7 mouse cellular contexts compared by ENCODE assay signal in genomic region chr2:23040001-23040646, GRCm38 (mm10). TPM values are rescaled to one million over a fixed set of nuclear protein-coding genes. Genes with fewer than 3 reads are reported as not detected.
DNase-seq lines count a peak whose midpoint lies in the region; ATAC-seq and TF ChIP-seq lines count a peak whose summit lies in the region.

Abi1 (minus strand) TSS chr2:23040241.

- H3K4me2 ChIP-seq in intestine, postnatal 0 days (replicated peaks; ENCODE audit: low read depth): peak within 1 kb of the TSS; percentile 83
- peak within 1 kb of the TSS; percentile 62 for H3K4me2 ChIP-seq in midbrain, embryonic 12.5 days (replicated peaks)

- H3K27ac ChIP-seq in embryonic facial prominence, embryonic 10.5 days (replicated peaks): peak within 1 kb of the TSS; percentile 93
- H3K27ac ChIP-seq in intestine, postnatal 0 days (ENCODE audit: low read depth, low read length): peak within 1 kb of the TSS; percentile 99
- H3K27ac ChIP-seq in midbrain, embryonic 12.5 days (replicated peaks): peak within 1 kb of the TSS; percentile 95

- H3K27me3 ChIP-seq in embryonic facial prominence, embryonic 10.5 days (replicated peaks; ENCODE audit: low read depth, poor library complexity, severe bottlenecking): no peaks in the 10 kb centered on the region
- no peaks in the 10 kb centered on the region for H3K27me3 ChIP-seq in intestine, postnatal 0 days (replicated peaks; ENCODE audit: control insufficient read depth, insufficient read depth, low read length)
- H3K27me3 ChIP-seq in midbrain, embryonic 12.5 days: no peaks in the 10 kb centered on the region

- no peaks in the 10 kb centered on the region for H3K36me3 ChIP-seq in embryonic facial prominence, embryonic 10.5 days (replicated peaks)
- no peaks in the 10 kb centered on the region for H3K36me3 ChIP-seq in intestine, postnatal 0 days (ENCODE audit: control insufficient read depth, insufficient read depth)
- no peaks in the 10 kb centered on the region for H3K36me3 ChIP-seq in midbrain, embryonic 12.5 days

- H3K4me1 ChIP-seq in embryonic facial prominence, embryonic 10.5 days: peaks cover 9% of the 10 kb centered on the region; the same call in 1 of the 2 replicates
- H3K4me1 ChIP-seq in intestine, postnatal 0 days (replicated peaks; ENCODE audit: control insufficient read depth, insufficient read depth, low read length): no peaks in the 10 kb centered on the region
- H3K4me1 ChIP-seq in midbrain, embryonic 12.5 days: peaks cover 16% of the 10 kb centered on the region

- H3K9ac ChIP-seq in intestine, postnatal 0 days (ENCODE audit: low read depth, low read length): peak within 1 kb of the TSS; percentile 98
- H3K9ac ChIP-seq in midbrain, embryonic 12.5 days (replicated peaks): peak within 1 kb of the TSS; percentile 94

- peak within 1 kb of the TSS; percentile 94 for H3K4me3 ChIP-seq in embryonic facial prominence, embryonic 10.5 days
- H3K4me3 ChIP-seq in intestine, postnatal 0 days (ENCODE audit: low read depth, low read length): peak within 1 kb of the TSS; percentile 98
- H3K4me3 ChIP-seq in midbrain, embryonic 12.5 days: peak within 1 kb of the TSS; percentile 92

- intact Hi-C loops in left cerebral cortex, postnatal 4 days (cut with DNase I): no loop called here

- no peaks in the 10 kb centered on the region for H3K9me3 ChIP-seq in embryonic facial prominence, embryonic 10.5 days
- no peaks in the 10 kb centered on the region for H3K9me3 ChIP-seq in intestine, postnatal 0 days (ENCODE audit: control insufficient read depth)
- H3K9me3 ChIP-seq in midbrain, embryonic 12.5 days: no peaks in the 10 kb centered on the region

- TF ChIP-seq CTCF in intestine, postnatal 0 days (IDR thresholded peaks at IDR 0.05; ENCODE audit: low read depth): peak; percentile 62

- 4% methylated on average over 24 of the region's 24 CpGs for WGBS in embryonic facial prominence, embryonic 10.5 days
- WGBS in intestine, postnatal 0 days: 2% methylated on average over 24 of the region's 24 CpGs
- 3% methylated on average over 24 of the region's 24 CpGs for WGBS in midbrain, embryonic 12.5 days

- peak; percentile 95 for DNase-seq in adrenal gland, postnatal 14 days
- peak; percentile 94 for DNase-seq in embryonic facial prominence, embryonic 10.5 days (ENCODE audit: low spot score)
- DNase-seq in gonadal fat pad, adult 2 months (ENCODE audit: low read depth): peak; percentile 86
- DNase-seq in left cerebral cortex, postnatal 4 days: peak; percentile 95
- peak; percentile 85 to 92 for DNase-seq in spleen, adult 18-20 months

- peak; percentile 94 for ATAC-seq in intestine, postnatal 0 days
- peak; percentile 96 for ATAC-seq in midbrain, embryonic 12.5 days (ENCODE audit: low FRiP score, low read depth)

RNA-seq across cellular contexts. Expression of gene Abi1, which starts in this region (rescaled TPM):
- total RNA-seq in adrenal gland, postnatal 14 days (2021): 66.9 and 67.6 TPM in 2 replicates
- polyA plus RNA-seq in embryonic facial prominence, embryonic 10.5 days (2016; fragmentation: Nextera tagmentation; extraction: Ambion mirVana): 34.4 and 38.5 TPM in 2 replicates
- 92.9 and 93.3 TPM in 2 replicates for polyA plus RNA-seq in gonadal fat pad, adult 2 months (2012; rRNA removed)
- 37.4 and 38.1 TPM in 2 replicates for polyA plus RNA-seq in intestine, postnatal 0 days (2015; fragmentation: Nextera tagmentation; extraction: Ambion mirVana)
- total RNA-seq in left cerebral cortex, postnatal 4 days (2021): 100 to 1,000 TPM in 1 of 2 experiments, 10 to 100 TPM in 1; 89.4 to 103 TPM
- 43.7 and 45.7 TPM in 2 replicates for polyA plus RNA-seq in midbrain, embryonic 12.5 days (2016; fragmentation: Nextera tagmentation; extraction: Ambion mirVana)

Comparison
In these comparisons a context has a peak if more than half of its experiments do, and no peak if none do; other contexts are left out.
1. Peak in every context shown above with its lines: DNase-seq, ATAC-seq, H3K4me3 ChIP-seq and H3K27ac ChIP-seq.